Mouse (Mus musculus): Measurements from ENCODE around the gene Etl4. TPM values are rescaled to one million over a fixed set of nuclear protein-coding genes. Genes with fewer than 3 reads are reported as not detected.
"Not testable (repeated sequence)": the region's sequence is repeated elsewhere in the genome, so short reads cannot be mapped to it uniquely, and the experiment has no call there.

Etl4 gene
- polyA plus RNA-seq, 1 experiment from 2014 or later: 28.4 TPM

DNA sequence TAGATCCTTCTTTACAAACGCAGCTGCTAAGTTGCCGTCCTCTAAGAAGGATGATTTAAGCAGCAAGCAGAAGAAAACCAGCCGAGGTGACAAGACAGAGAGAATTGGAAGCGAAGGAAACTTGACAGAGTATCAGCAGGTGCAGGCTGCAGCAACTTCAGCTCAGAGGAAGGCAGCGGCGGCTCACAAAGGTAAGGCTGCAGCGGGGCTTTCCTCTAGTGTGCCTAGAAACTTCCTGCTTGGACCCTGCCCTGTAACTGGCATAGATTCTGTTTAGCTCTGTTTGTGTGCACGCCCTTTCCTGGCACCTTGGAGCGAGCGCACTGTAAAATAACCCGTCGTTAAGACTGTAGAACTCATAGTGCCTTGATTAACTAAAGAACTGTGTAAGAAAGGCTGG lies 430.3 kb downstream of the Etl4 start:
- no peaks in the 10 kb centered on the region for H3K4me1 ChIP-seq
- peak overlapping the region; percentile 27 for H3K4me2 ChIP-seq (replicated peaks)
- H3K9ac ChIP-seq: no peak overlapping the region
- H3K4me3 ChIP-seq: no peak overlapping the region
- H3K27ac ChIP-seq: no peak overlapping the region
- no peaks in the 10 kb centered on the region for H3K9me3 ChIP-seq
- ATAC-seq (ENCODE audit: insufficient number of reproducible peaks, insufficient read depth, low FRiP score, low TSS enrichment): no peak
- no peaks in the 10 kb centered on the region for H3K27me3 ChIP-seq
- WGBS: 31% methylated on average over 12 of the region's 12 CpGs
- no peaks in the 10 kb centered on the region for H3K36me3 ChIP-seq

DNA sequence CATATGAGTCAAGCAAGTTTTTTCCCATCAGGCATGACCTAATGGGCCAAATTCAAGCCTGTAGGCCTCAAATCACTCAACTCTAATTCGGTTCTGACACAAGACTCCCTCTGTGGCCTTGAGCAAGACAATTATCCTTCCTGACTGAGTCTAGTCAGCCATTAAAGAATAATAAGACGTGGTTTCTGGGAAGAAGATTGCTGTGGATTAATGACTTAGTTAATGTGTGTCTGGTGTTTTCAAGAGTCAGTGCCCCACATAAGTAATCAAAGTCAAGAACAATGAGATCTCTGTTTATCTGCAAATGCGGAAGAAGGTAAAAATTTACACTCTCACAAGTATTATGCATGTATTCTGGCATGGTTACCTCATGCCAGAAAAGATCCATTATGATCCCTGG lies 437.3 kb downstream of the Etl4 start:
- no peak for ATAC-seq (ENCODE audit: insufficient number of reproducible peaks, insufficient read depth, low FRiP score, low TSS enrichment)
- Histone ChIP-seq H3K4me3 (no peak overlapping the region), H3K27me3 (no peaks in the 10 kb centered on the region), H3K9me3 (no peaks in the 10 kb centered on the region), H3K4me1 (no peaks in the 10 kb centered on the region), H3K9ac (no peak overlapping the region), H3K27ac (no peak overlapping the region), H3K36me3 (no peaks in the 10 kb centered on the region), H3K4me2 (replicated peaks) (no peak overlapping the region)
- 46% methylated on average over 3 of the region's 3 CpGs for WGBS

DNA sequence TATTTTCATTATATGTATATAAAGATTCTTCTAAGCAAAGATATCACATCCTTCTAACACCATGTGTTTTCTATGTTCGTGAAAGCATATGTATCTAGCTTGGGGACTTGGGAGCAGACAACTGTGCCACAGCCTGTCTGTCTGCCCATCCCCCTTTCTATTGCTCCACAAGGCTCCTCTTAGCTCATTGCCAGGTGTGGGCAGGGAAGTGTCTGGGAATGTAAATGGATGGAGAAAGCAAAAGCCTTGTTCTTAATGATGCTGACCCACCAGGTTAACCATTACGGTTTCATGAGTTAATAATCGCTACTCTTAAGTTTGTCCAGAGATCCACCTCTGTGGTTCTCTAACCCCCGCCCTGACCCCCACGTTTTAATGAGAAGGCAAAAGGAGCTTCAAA lies 439.7 kb downstream of the Etl4 start:
- Histone ChIP-seq H3K4me1 (0 out of 2 replicates have a peak, but pooled peaks cover 3% of the 10 kb centered on the region), H3K27me3 (no peaks in the 10 kb centered on the region), H3K9ac (no peak overlapping the region), H3K4me3 (no peak overlapping the region), H3K9me3 (no peaks in the 10 kb centered on the region), H3K36me3 (no peaks in the 10 kb centered on the region), H3K4me2 (replicated peaks) (no peak overlapping the region), H3K27ac (no peak overlapping the region)
- 58% methylated on average over 5 of the region's 5 CpGs for WGBS
- no peak for ATAC-seq (ENCODE audit: insufficient number of reproducible peaks, insufficient read depth, low FRiP score, low TSS enrichment)

DNA sequence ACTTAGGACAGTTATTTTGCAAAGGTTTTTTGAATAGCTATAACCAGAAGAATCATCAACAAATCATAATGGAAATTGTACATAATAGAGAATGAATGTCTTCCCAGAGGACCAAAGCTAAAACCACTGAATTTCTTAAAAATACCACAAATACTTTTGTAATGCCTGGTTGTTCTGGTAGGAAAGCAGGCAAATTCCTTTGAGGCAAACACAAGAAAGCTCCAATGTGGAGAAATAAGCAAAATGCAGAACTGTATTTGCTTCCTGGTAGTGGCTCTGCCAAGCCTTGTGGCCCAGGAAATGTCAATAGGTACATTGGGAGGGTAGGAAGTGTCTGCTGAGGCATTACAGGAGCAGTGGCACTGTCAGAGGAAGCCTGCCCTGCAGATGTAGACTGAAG lies 443.2 kb downstream of the Etl4 start:
- no peak overlapping the region for H3K27ac ChIP-seq
- no peak overlapping the region for H3K4me2 ChIP-seq (replicated peaks)
- H3K4me3 ChIP-seq: no peak overlapping the region
- H3K27me3 ChIP-seq: no peaks in the 10 kb centered on the region
- no peaks in the 10 kb centered on the region for H3K36me3 ChIP-seq
- 0 out of 2 replicates have a peak, but pooled peaks cover 3% of the 10 kb centered on the region for H3K4me1 ChIP-seq
- H3K9me3 ChIP-seq: no peaks in the 10 kb centered on the region
- no peak overlapping the region for H3K9ac ChIP-seq
- no peak for ATAC-seq (ENCODE audit: insufficient number of reproducible peaks, insufficient read depth, low FRiP score, low TSS enrichment)

DNA sequence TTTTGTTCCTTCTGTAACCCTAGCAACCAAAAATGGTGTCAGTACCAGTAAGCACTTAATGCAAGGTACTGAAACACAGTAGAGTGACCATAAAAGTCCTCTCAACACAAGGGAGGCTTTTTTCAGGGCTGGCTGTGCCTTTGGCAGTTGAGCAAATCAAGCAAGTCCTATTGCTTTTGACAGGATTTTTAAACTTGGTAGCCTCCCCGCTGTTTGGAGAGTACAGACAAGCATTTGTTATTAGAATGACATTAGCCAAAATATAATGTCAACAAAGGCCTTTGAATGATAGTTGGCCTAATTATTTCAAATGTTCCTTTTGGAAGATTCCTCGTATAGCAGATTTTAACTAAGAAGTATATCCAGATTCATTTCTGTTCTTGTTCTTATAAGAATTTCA lies 467.4 kb downstream of the Etl4 start:
- WGBS: 77% methylated on average over 2 of the region's 2 CpGs
- Histone ChIP-seq H3K27me3 (no peaks in the 10 kb centered on the region), H3K4me3 (no peak overlapping the region), H3K9ac (no peak overlapping the region), H3K27ac (no peak overlapping the region), H3K4me2 (replicated peaks) (no peak overlapping the region), H3K9me3 (no peaks in the 10 kb centered on the region), H3K4me1 (no peaks in the 10 kb centered on the region), H3K36me3 (no peaks in the 10 kb centered on the region)
- ATAC-seq (ENCODE audit: insufficient number of reproducible peaks, insufficient read depth, low FRiP score, low TSS enrichment): no peak

DNA sequence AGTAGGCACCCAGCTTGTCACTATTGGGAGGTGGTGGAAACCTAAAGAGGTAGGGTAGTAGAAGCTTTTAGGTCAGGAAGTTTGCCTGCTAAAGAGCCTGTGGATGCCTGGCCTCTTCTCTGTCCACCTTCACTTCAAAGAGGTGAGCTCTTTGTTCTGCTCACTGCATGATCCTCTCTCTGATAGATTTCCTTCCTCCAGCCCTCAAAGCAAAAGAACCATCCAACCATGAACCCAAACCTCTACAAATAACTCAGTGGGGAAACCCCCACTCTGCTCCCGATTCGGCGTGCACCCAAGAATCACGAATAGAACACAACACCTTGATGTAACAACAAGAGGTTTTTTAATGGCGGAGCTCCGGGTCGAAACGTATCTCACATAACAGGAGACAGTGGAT lies 471.3 kb downstream of the Etl4 start:
- not testable (repeated sequence) for H3K4me1 ChIP-seq; H3K27ac ChIP-seq; H3K27me3 ChIP-seq; H3K36me3 ChIP-seq; ATAC-seq (ENCODE audit: insufficient number of reproducible peaks, insufficient read depth, low FRiP score, low TSS enrichment); H3K4me2 ChIP-seq (replicated peaks); H3K9ac ChIP-seq; H3K9me3 ChIP-seq; H3K4me3 ChIP-seq
- WGBS: 94% methylated on average over 6 of the region's 8 CpGs

DNA sequence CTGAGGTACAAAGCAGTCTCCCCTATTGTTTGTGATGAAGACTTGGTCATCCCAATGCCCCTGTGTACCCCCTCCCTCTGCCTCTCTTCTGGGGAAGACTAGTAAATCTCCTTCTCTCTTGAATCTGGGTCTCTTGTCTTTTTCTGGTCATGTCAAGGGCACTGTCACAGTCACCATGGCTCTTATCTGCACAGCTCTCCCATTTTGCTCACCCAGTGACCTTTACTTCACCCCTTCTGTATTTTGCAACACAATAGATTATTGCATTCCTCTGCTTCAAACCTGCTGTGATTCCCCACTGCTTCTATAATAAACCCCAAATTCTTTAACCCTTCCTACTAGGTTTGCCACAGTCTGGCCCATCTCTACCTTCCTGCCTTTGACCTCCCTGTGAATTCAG lies 484.5 kb downstream of the Etl4 start:
- no peaks in the 10 kb centered on the region for H3K27me3 ChIP-seq
- H3K9ac ChIP-seq: no peak overlapping the region
- no peak overlapping the region for H3K27ac ChIP-seq
- H3K4me3 ChIP-seq: no peak overlapping the region
- ATAC-seq (ENCODE audit: insufficient number of reproducible peaks, insufficient read depth, low FRiP score, low TSS enrichment): no peak
- H3K36me3 ChIP-seq: no peaks in the 10 kb centered on the region
- no peaks in the 10 kb centered on the region for H3K4me1 ChIP-seq
- H3K4me2 ChIP-seq (replicated peaks): no peak overlapping the region
- no peaks in the 10 kb centered on the region for H3K9me3 ChIP-seq

DNA sequence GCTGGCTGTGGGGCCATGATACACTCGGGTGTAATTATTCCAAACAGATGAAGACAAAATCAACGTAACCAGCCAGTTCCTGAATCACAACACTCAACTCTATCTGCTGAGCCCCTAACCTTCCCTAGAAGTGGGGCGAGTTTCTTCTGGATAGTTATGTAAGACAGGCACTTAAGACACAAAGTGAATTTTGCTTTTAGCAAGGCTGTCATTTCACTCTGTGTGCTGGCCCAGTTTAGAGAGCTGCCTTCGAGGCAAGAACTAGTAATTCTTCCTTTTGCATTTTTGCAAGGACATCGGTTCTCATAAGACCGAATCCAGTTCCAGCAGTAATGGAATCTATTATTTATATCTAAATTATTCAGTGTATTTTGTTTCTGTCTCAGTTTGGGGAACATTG lies 487.4 kb downstream of the Etl4 start:
- no peaks in the 10 kb centered on the region for H3K4me1 ChIP-seq
- no peak overlapping the region for H3K4me2 ChIP-seq (replicated peaks)
- ATAC-seq (ENCODE audit: insufficient number of reproducible peaks, insufficient read depth, low FRiP score, low TSS enrichment): no peak
- no peak overlapping the region for H3K4me3 ChIP-seq
- no peaks in the 10 kb centered on the region for H3K27me3 ChIP-seq
- no peak overlapping the region for H3K9ac ChIP-seq
- no peak overlapping the region for H3K27ac ChIP-seq
- H3K36me3 ChIP-seq: no peaks in the 10 kb centered on the region
- no peaks in the 10 kb centered on the region for H3K9me3 ChIP-seq
- 74% methylated on average over 6 of the region's 6 CpGs for WGBS

DNA sequence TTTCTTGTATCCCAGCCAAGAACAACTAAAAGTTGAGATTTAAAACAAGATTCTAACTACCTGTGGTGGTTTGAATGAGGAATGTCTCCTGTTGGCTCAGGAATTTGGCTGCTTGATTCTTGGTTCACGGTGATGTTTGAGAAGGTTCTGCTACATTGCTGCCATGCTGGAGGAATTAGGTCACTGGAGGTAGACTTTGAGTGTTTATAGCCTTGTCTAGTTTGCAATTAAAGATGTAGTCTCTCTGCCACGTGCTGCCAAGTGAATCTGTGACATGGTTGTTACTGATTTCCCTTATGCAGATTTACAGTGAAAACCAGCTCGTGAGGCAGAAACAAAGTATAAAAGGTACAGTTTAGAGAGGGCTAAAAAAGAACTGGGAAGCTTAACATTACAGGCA lies 491.0 kb downstream of the Etl4 start:
- Histone ChIP-seq H3K9ac (no peak overlapping the region), H3K4me2 (replicated peaks) (no peak overlapping the region), H3K27me3 (no peaks in the 10 kb centered on the region), H3K27ac (no peak overlapping the region), H3K4me3 (no peak overlapping the region), H3K36me3 (no peaks in the 10 kb centered on the region), H3K4me1 (no peaks in the 10 kb centered on the region), H3K9me3 (no peaks in the 10 kb centered on the region)
- WGBS: 58% methylated on average over 3 of the region's 3 CpGs
- ATAC-seq (ENCODE audit: insufficient number of reproducible peaks, insufficient read depth, low FRiP score, low TSS enrichment): no peak

DNA sequence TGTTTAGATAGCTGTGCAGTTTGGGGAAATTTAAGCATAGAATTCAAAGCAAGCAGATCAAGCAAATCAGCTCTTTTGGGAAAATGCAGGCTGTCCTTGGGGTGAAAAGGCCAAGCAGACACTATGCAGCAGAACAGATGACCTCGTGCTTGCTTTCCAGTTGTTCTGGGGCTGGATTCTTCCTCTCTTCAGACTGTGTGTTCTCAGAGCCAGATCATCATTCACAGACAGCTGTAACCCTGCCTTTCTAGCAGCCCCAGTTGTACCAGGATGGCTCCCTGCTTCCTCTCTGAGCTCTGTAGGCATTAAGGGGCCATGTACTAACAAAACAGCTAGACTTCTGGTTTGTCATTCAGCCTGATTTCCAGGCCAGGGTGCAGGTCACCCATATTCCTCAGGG lies 494.8 kb downstream of the Etl4 start:
- H3K4me1 ChIP-seq: 0 out of 2 replicates have a peak, but pooled peaks cover 5% of the 10 kb centered on the region
- no peak overlapping the region for H3K9ac ChIP-seq
- 19% methylated on average over 1 of the region's 1 CpGs for WGBS
- no peak overlapping the region for H3K27ac ChIP-seq
- no peak overlapping the region for H3K4me3 ChIP-seq
- H3K4me2 ChIP-seq (replicated peaks): no peak overlapping the region
- no peaks in the 10 kb centered on the region for H3K27me3 ChIP-seq
- no peaks in the 10 kb centered on the region for H3K9me3 ChIP-seq
- no peak for ATAC-seq (ENCODE audit: insufficient number of reproducible peaks, insufficient read depth, low FRiP score, low TSS enrichment)
- H3K36me3 ChIP-seq: no peaks in the 10 kb centered on the region

DNA sequence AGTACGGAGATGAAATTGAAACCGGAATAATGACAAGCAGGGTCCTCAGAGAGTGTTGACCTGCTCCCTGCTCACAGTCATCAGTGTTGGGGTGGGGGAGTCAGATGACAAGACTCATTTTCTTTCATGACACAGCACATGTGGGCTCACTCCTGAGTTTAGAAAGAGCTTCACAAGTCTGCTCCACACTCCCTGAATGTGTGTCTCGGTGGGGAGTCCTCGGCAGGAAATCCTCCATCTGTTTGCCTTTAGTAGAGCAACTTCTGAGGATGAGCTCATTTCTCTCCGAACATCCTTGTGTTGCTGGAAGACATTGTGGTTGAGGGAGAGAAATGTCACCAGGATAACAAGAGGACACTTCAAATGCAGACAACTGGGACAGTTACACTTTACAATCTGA lies 497.5 kb downstream of the Etl4 start:
- Histone ChIP-seq H3K9me3 (no peaks in the 10 kb centered on the region), H3K4me2 (replicated peaks) (no peak overlapping the region), H3K9ac (no peak overlapping the region), H3K36me3 (no peaks in the 10 kb centered on the region), H3K4me3 (no peak overlapping the region), H3K27ac (no peak overlapping the region), H3K27me3 (no peaks in the 10 kb centered on the region), H3K4me1 (0 out of 2 replicates have a peak, but pooled peaks cover 5% of the 10 kb centered on the region)
- no peak for ATAC-seq (ENCODE audit: insufficient number of reproducible peaks, insufficient read depth, low FRiP score, low TSS enrichment)
- 33% methylated on average over 5 of the region's 5 CpGs for WGBS

DNA sequence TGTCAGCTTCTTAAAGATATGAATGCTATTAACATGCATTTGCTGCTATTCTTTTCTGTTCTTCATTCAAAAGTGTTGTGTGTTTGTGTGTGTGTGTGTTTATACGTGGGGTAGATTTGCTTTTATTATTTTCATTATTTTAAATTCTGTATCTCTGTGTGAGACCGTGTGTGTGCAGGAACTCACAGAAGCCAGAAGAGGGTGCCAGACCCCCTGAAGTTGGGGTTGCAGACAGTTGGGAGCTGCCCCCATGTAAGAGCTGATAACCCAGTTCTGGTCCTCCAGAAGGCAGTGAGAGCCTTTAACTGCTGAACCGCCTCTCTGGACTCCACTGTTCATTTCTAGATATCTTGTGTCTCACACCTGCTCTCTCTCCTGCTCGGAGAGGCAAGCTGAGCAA lies 505.3 kb downstream of the Etl4 start:
- no peak overlapping the region for H3K27ac ChIP-seq
- WGBS: 82% methylated on average over 4 of the region's 4 CpGs

DNA sequence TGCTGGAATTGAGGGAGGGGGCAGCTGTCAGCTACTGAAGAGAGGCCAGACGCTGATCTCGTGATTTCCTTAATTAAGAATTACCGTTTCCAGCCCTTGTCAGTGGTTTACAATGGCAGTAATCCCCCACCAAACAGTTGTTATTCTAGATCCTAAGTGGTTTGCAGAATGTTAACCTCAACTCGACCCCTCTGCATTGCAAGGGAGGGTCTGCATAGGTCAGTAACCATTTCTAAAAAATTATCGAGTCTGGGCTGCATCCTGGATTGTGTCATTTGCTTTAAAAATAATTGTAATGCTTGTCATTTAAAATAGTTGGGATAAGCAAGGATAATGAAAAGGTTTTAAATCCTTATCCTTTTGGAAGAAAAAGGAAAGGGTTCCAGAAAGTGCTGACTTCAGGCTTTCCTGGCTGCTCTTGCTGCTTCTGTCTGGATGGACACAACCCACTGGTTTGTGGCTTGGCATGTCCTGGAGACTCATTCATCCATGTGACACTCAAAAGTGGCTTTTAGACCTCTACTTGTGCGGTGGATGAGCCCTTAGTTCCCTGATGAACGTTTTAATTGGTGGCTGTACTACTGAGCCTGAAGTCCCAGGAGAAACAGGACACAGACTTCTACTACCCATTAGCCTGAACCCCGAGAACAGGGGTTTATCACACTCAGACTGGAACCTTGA lies 507.5 kb downstream of the Etl4 start:
- no peaks in the 10 kb centered on the region for H3K36me3 ChIP-seq
- WGBS: 17% methylated on average over 8 of the region's 8 CpGs
- H3K9ac ChIP-seq: no peak overlapping the region
- ATAC-seq (ENCODE audit: insufficient number of reproducible peaks, insufficient read depth, low FRiP score, low TSS enrichment): no peak
- H3K4me2 ChIP-seq (replicated peaks): no peak overlapping the region
- no peaks in the 10 kb centered on the region for H3K27me3 ChIP-seq
- H3K9me3 ChIP-seq: no peaks in the 10 kb centered on the region
- H3K4me1 ChIP-seq: peaks cover 19% of the 10 kb centered on the region; the same call in 1 of the 2 replicates
- no peak overlapping the region for H3K4me3 ChIP-seq
- no peak overlapping the region for H3K27ac ChIP-seq

More for the DNA sequence above, 505.3 kb downstream of the Etl4 start:
- Histone ChIP-seq H3K9me3 (no peaks in the 10 kb centered on the region), H3K4me3 (no peak overlapping the region), H3K36me3 (no peaks in the 10 kb centered on the region), H3K4me2 (replicated peaks) (no peak overlapping the region), H3K27me3 (no peaks in the 10 kb centered on the region), H3K9ac (no peak overlapping the region), H3K4me1 (peaks cover 16% of the 10 kb centered on the region; the same call in 1 of the 2 replicates)
- ATAC-seq (ENCODE audit: insufficient number of reproducible peaks, insufficient read depth, low FRiP score, low TSS enrichment): no peak

Data from embryonic facial prominence, embryonic 12.5 days (tissue).